Mouse (Mus musculus) Muller cell, postnatal 12 days (primary cell): ENCODE measurements around the gene Flt3l.
A peak's percentile ranks its signal among the peaks of the same experiment; 100 is the strongest.
"Not testable (repeated sequence)": the region's sequence is repeated elsewhere in the genome, so short reads cannot be mapped to it uniquely, and the experiment has no call there.

Experiments
- DNase-seq: peaks from one replicate; pipeline ENCODE4 v3.0.0-alpha.2; 2015; ENCODE audit errors: inconsistent ontology term

Flt3l gene

GRCm38 (mm10) chr7:45163735-45164490 lies 27.7 kb upstream of the Flt3l start, which contains the start of gene Slc17a7:
Slc17a7 (plus strand) TSS chr7:45163949.
- peak; percentile 46 for DNase-seq

DNA sequence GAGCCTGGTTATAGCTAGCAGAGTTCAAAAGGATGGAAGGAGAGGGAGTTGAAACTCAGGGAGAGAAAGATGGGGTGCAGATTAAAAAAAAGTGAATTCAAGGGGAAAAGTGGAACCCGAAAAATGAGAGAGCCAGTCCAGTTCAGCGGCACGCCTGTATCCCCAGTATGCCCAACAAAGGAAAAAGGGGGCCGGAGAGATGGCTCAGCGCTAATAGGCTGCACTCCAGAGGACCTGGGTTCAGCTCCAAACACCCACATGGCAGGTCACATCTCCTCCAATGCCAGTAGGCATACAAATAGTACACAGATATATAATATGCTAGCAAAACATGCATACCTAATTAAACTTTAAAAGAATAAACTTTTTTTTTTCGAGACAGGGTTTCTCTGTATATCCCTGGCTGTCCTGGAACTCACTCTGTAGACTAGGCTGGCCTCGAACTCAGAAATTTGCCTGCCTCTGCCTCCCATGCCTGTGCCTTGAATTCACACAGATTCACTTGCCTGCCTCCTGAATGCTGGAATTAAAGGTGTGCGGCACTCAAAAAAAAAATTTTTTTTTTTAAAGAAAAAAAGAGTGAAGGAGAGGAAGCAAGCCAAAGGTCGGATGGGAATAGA lies 26.9 kb upstream of the Flt3l start:
- DNase-seq = no peak

GRCm38 (mm10) chr7:45162551-45162950 lies 26.3 kb upstream of the Flt3l start:
- no peak for DNase-seq

GRCm38 (mm10) chr7:45161612-45162473 lies 25.6 kb upstream of the Flt3l start:
- peak; percentile 90 for DNase-seq

DNA sequence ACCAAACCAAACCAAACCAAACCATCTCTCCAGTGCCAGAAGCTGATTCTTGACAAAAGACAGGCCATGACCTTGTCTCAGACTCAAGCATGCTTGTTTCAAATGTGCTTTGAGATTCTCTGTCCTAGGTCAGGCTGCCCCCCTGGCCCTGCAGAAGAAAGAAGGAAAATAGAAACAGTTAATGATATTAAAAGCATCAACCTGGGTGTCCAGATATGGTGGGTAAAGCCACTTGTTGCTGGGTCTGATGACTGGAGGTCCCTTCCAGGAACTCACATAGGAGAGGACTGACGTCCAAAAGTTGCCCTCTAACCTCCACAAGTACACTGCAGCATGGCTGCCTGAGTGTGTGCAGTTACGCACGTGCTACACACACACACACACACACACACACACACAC lies 24.6 kb upstream of the Flt3l start:
- DNase-seq = no peak

DNA sequence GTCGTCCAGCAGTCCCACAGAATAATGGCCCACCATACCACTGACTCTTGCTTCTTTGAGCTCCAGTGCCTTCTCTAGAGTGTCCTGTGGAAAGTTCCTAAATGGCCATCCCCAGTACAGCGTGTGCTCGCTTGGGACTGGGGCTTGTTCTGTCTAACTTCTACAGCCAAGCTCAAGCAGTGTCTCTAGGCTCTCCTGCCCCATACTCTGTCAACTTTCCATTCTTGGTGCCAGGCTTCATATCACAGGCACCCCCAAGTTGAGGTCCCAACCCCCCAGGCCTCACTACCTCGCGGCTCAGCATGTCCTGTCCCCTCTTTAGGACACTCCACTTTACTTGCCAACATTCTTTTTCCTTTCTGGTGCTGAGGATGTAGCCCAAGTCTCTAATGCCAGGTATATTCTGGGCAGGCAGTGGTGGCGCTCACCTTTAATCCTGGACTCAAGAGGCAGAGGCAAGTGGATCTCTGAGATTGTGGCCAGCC lies 24.1 kb upstream of the Flt3l start:
- no peak for DNase-seq

- DNase-seq = no peak
Measured at GRCm38 (mm10) chr7:45158991-45159390, 22.8 kb upstream of the Flt3l start.

DNA sequence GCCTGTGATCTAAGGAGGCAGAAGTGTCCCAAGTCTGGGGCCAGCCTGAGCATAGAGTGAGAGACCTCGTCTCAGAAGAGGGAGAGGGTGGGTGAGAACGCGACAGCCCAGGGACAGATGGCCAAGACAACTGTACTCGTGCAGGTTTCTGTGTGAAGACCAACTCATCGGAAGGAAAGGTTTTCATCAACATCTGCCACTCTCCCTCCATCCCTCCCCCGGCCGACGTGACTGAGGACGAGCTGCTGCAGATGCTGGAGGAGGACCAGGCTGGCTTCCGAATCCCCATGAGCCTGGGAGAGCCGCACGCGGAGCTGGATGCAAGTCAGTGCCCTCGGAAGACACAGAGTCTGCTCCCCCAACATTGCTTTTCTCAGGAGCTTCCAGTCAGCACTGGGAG lies 21.2 kb upstream of the Flt3l start:
- no peak for DNase-seq

DNA sequence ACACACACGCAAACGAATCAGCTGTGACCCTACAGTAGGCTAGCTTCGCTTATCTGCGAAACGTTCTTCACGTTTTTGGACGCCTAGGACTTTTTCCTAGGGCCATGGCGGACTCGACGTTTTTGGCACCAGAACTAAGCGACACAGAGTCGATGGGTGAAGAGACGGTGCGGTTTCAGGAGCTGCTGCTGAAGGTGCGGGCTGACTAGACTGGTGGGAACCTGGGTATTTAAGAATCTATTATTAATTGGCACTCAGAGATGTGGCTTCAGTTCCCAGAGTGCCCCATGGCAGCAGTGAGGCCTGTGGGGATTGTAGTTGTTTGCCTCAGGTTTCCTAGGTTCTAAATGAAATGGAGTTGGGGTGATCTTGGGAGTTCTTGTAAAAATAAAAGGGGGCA lies 20.0 kb upstream of the Flt3l start:
- DNase-seq = no peak

DNA sequence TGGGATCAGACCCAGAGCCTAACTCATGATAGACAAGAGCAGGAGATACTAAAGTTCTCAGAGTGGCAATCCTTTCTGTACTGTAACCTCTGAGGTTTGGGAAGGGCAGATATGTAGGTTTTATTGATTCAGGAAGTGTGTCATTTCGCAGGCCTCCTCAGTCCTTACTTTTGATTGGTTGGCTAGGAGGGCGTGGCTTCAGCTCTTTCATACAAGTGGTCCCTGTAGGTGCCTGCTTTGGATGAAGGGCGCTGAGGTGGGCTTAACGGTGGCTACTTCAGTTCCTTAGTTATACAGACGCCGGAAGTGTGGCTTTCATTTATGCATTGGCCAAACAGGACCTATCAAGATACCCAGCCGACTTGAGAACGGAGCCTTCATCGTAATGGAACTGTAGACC lies 19.4 kb upstream of the Flt3l start:
- no peak for DNase-seq

DNA sequence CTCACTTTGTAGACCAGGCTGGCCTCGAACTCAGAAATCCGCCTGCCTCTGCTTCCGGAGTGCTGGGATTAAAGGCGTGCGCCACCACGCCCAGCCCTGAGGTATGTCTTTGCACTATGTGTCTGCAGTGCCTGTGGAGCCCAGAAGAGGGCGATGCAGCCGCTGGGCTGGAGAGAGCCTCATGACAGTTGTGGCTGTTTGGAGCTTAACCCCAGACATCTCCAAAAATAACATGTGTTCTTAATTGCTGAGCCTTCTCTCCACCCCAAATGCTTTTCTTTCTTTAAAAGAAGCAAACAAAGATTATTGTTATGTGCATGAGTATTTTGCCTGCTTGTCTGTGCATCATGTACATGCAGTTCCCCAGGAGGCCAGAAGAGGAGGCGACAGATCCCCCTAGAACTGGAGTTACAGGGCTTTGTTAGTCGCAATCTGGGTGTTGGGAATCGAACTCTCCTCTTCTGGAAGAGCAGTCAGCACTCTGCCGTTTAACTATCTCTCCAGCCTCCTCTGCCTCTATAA lies 18.8 kb upstream of the Flt3l start:
- peak; percentile 50 for DNase-seq

GRCm38 (mm10) chr7:45154096-45154992 lies 18.1 kb upstream of the Flt3l start, which contains the start of the genes Pih1d1 and Aldh16a1:
Pih1d1 (plus strand) TSS chr7:45154303.
Aldh16a1 (minus strand) TSS chr7:45154584.
- DNase-seq = peak; percentile 98

GRCm38 (mm10) chr7:45153586-45153985 lies 17.4 kb upstream of the Flt3l start:
- no peak for DNase-seq

- DNase-seq = not testable (repeated sequence)
Measured at GRCm38 (mm10) chr7:45153052-45153451, 16.8 kb upstream of the Flt3l start.

DNA sequence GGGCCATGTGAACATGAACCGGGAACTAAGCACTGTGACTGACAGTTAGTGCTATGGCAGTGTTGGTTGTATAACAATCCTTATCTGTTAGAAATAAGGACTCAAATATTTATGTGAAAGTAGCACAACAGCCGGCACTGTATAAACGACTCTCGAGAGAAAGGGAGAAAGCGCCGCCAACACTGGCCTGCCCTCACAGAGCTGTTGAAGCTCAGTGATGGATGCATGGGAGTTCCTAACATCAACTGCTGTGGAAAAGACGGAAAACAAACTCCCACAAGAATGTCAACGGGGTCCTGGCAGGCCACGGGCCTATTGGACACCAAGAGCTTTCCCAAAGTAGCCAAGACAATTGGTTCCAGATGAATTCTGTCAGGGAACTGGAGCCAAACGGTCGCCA lies 15.1 kb upstream of the Flt3l start:
- no peak for DNase-seq

- no peak for DNase-seq
Measured at GRCm38 (mm10) chr7:45150321-45150720, 14.1 kb upstream of the Flt3l start.

DNA sequence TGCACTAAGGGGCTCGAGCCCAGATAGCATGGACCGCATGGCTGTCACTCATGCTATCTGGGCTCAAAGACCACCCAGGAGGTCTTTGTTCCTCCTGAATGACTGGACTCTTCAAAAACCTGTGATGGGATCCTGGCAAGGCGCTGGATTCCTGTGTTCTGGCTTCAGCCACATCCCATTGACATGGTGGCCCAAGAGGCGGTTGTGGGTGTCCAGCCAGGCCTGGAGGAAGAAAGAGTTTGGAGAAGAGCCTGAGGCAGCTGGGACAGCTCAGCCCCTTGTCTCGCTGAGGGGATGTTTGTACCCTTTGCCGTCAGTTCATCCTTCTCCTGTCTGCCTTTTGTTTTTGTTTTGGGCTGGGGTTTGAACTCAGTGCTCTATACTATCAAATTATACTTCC lies 13.3 kb upstream of the Flt3l start:
- no peak for DNase-seq

DNA sequence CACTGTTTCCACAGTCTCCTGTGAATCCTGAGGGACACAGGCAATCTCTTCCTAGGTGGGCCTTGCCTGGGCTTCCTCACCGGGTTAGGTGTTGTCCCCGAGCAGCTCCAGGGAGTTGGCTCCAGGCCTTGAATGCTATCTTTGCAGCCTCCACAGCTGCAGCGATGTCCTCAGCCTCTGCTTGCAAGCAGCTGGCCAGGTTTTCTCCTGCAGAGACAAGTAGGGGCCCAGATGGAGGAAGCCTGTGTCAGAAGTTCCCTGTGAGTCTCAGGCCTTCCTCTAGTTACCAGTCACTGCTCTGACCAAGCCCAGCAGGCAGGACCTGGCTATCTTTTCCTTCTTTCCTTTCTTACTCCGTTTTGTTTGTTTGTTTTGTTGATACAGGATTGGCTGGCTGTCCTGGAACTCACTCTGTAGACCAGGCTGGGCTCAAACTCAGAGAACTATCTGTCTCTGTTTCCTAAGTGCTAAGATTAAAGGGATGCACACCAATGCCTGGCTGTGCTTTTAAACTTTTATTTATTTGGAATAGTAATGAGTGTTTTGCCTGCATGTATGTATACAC lies 12.4 kb upstream of the Flt3l start:
- DNase-seq = no peak

DNA sequence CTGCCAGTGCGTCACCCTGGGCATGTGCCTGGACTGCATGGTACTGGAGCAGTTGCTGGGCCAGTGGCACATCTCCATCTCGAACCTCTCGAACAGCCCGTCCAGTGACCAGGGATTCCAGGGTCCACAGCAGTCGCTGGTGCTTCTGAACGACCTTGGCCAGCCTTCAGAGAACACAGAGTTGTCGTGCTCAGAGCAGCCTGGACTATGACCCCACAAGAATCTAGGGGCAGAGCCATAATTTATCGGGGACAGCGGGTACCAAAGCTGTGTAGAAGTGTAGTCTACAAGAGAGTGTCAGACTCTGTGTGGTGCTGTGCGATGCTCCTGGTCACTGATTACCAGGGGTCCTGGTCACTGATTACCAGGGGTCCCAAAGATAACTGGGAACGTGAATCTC lies 11.7 kb upstream of the Flt3l start:
- no peak for DNase-seq

GRCm38 (mm10) chr7:45147267-45147666 lies 11.0 kb upstream of the Flt3l start:
- no peak for DNase-seq

DNA sequence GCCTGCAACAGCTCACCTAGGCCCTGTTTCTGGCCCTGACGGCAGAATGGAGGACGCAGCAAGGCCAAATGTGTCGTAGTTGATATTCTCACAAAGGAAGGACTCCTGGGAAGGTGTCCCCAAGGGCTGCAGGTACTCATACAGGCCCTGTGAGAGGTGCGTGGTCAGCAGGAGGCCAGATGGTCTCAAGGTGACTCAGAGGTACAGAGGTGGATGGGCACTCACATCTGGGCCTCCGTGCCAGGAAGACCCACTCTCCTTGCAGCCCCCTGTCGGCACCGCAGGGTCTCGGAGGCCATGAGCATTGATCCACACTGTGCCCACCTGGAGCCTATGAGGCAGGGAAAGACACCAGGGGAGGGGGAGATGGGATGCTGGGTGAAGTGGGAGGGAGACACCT lies 9.2 kb upstream of the Flt3l start:
- DNase-seq = no peak
